Mouse (Mus musculus): ENCODE measurements around the gene 1600015I10Rik. TPM values are rescaled to one million over a fixed set of nuclear protein-coding genes. Genes with fewer than 3 reads are reported as not detected.

Gene 1600015I10Rik
- polyA plus RNA-seq, 1 experiment from 2014 or later = not detected

DNA sequence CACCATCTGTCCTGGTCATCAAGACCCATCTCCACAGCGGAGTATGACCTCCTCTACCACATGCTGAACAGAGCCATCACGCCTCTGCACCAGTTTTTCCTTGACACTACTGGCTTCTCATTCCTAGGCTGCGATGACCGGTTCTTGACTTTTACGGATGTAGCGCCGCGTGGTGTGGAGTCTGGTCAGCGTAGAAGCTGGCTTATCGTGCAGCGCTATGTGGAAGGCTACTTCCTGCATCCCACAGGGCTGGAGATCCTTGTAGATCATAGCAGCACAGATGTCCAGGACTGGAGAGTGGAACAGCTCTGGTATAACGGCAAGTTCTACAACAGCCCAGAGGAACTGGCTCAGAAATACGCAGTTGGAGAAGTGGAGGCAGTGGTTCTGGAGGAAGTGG is 24.1 kb upstream of the 1600015I10Rik start:
- H3K4me1 ChIP-seq (replicated peaks; ENCODE audit: control insufficient read depth, insufficient read depth, low read length) = no peaks in the 10 kb centered on the region
- H3K27ac ChIP-seq (ENCODE audit: low read depth) = no peak overlapping the region
- DNase-seq (ENCODE audit: low spot score) (no peak), ATAC-seq (replicated peaks; ENCODE audit: low FRiP score, low TSS enrichment, low read depth) (no peak)
- no peak overlapping the region for H3K4me3 ChIP-seq (ENCODE audit: low read depth, low read length)
- no peak overlapping the region for H3K9ac ChIP-seq (ENCODE audit: low read length)
- H3K27me3 ChIP-seq (replicated peaks; ENCODE audit: control insufficient read depth, insufficient read depth, low read length) = no peaks in the 10 kb centered on the region
- H3K36me3 ChIP-seq (ENCODE audit: control insufficient read depth, insufficient read depth, low read length) = no peaks in the 10 kb centered on the region
- H3K4me2 ChIP-seq (ENCODE audit: low read length) = no peak overlapping the region
- no peaks in the 10 kb centered on the region for H3K9me3 ChIP-seq (ENCODE audit: control insufficient read depth, low read length)
- WGBS = 85% methylated on average over 13 of the region's 13 CpGs

DNA sequence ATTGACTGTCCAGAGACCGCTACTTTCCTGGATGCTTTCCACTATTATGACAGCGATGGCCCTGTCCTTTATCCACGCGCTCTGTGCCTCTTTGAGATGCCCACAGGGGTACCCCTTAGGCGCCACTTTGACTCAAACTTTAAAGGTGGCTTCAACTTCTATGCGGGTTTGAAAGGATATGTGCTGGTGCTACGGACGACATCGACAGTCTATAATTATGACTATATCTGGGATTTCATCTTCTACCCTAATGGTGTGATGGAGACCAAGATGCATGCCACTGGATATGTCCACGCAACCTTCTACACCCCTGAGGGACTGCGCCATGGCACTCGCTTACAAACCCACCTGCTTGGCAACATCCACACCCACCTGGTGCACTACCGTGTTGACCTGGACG is 23.3 kb upstream of the 1600015I10Rik start:
- H3K4me1 ChIP-seq (replicated peaks; ENCODE audit: control insufficient read depth, insufficient read depth, low read length) = no peaks in the 10 kb centered on the region
- no peaks in the 10 kb centered on the region for H3K9me3 ChIP-seq (ENCODE audit: control insufficient read depth, low read length)
- no peak overlapping the region for H3K4me3 ChIP-seq (ENCODE audit: low read depth, low read length)
- H3K36me3 ChIP-seq (ENCODE audit: control insufficient read depth, insufficient read depth, low read length) = no peaks in the 10 kb centered on the region
- no peaks in the 10 kb centered on the region for H3K27me3 ChIP-seq (replicated peaks; ENCODE audit: control insufficient read depth, insufficient read depth, low read length)
- H3K27ac ChIP-seq (ENCODE audit: low read depth) = no peak overlapping the region
- no peak overlapping the region for H3K9ac ChIP-seq (ENCODE audit: low read length)
- no peak overlapping the region for H3K4me2 ChIP-seq (ENCODE audit: low read length)
- no peak for ATAC-seq (replicated peaks; ENCODE audit: low FRiP score, low TSS enrichment, low read depth)
- WGBS = 94% methylated on average over 14 of the region's 14 CpGs
- DNase-seq (ENCODE audit: low spot score) = no peak

DNA sequence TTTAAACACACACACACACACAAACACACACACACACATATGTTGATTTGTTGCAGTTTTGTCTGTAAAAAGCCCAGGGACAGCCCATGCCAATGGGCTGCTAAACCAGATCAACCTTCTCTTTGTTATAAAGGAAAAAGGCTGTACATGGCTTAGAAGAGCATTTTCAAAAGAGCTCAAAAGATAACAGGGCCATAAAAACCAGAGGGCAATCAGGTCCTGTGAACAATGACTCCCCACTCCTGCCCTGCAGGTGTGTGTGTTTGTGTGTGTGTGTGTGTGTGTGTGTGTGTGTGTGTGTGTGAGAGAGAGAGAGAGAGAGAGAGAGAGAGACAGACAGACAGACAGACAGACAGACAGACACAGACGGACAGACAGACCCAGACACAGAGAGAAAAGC is 20.5 kb upstream of the 1600015I10Rik start:
- 56% methylated on average over 1 of the region's 1 CpGs for WGBS
- H3K27me3 ChIP-seq (replicated peaks; ENCODE audit: control insufficient read depth, insufficient read depth, low read length) = no peaks in the 10 kb centered on the region
- peak overlapping the region; percentile 1; the same call in 1 of the 2 replicates for H3K27ac ChIP-seq (ENCODE audit: low read depth)
- no peak overlapping the region for H3K4me3 ChIP-seq (ENCODE audit: low read depth, low read length)
- H3K4me2 ChIP-seq (ENCODE audit: low read length) = no peak overlapping the region
- ATAC-seq (replicated peaks; ENCODE audit: low FRiP score, low TSS enrichment, low read depth) (peak; percentile 65; the same call in 1 of the 2 replicates), DNase-seq (ENCODE audit: low spot score) (no peak)
- no peaks in the 10 kb centered on the region for H3K4me1 ChIP-seq (replicated peaks; ENCODE audit: control insufficient read depth, insufficient read depth, low read length)
- no peak overlapping the region for H3K9ac ChIP-seq (ENCODE audit: low read length)
- no peaks in the 10 kb centered on the region for H3K36me3 ChIP-seq (ENCODE audit: control insufficient read depth, insufficient read depth, low read length)
- no peaks in the 10 kb centered on the region for H3K9me3 ChIP-seq (ENCODE audit: control insufficient read depth, low read length)

- H3K4me3 ChIP-seq (ENCODE audit: low read depth, low read length) = no peak overlapping the region
- no peaks in the 10 kb centered on the region for H3K9me3 ChIP-seq (ENCODE audit: control insufficient read depth, low read length)
- H3K36me3 ChIP-seq (ENCODE audit: control insufficient read depth, insufficient read depth, low read length) = no peaks in the 10 kb centered on the region
- DNase-seq (ENCODE audit: low spot score) = no peak
- no peak overlapping the region for H3K9ac ChIP-seq (ENCODE audit: low read length)
- 37% methylated on average over 3 of the region's 3 CpGs for WGBS
- no peaks in the 10 kb centered on the region for H3K4me1 ChIP-seq (replicated peaks; ENCODE audit: control insufficient read depth, insufficient read depth, low read length)
- no peak for ATAC-seq (replicated peaks; ENCODE audit: low FRiP score, low TSS enrichment, low read depth)
- no peak overlapping the region for H3K4me2 ChIP-seq (ENCODE audit: low read length)
- no peak overlapping the region for H3K27ac ChIP-seq (ENCODE audit: low read depth)
- H3K27me3 ChIP-seq (replicated peaks; ENCODE audit: control insufficient read depth, insufficient read depth, low read length) = no peaks in the 10 kb centered on the region
Observed at GRCm38 (mm10) chr6:48912033-48912432, 17.7 kb upstream of the 1600015I10Rik start.

GRCm38 (mm10) chr6:48913587-48913986 is 16.1 kb upstream of the 1600015I10Rik start:
- ATAC-seq (replicated peaks; ENCODE audit: low FRiP score, low TSS enrichment, low read depth) (no peak), DNase-seq (ENCODE audit: low spot score) (no peak)
- Histone ChIP-seq H3K9ac (ENCODE audit: low read length) (no peak overlapping the region), H3K9me3 (ENCODE audit: control insufficient read depth, low read length) (no peaks in the 10 kb centered on the region), H3K4me3 (ENCODE audit: low read depth, low read length) (no peak overlapping the region), H3K27me3 (replicated peaks; ENCODE audit: control insufficient read depth, insufficient read depth, low read length) (no peaks in the 10 kb centered on the region), H3K4me2 (ENCODE audit: low read length) (no peak overlapping the region), H3K4me1 (replicated peaks; ENCODE audit: control insufficient read depth, insufficient read depth, low read length) (no peaks in the 10 kb centered on the region), H3K36me3 (ENCODE audit: control insufficient read depth, insufficient read depth, low read length) (no peaks in the 10 kb centered on the region), H3K27ac (ENCODE audit: low read depth) (no peak overlapping the region)
- WGBS = 88% methylated on average over 2 of the region's 2 CpGs

GRCm38 (mm10) chr6:48949596-48949995 is 19.9 kb downstream of the 1600015I10Rik start:
- Histone ChIP-seq H3K9me3 (ENCODE audit: control insufficient read depth, low read length) (no peaks in the 10 kb centered on the region), H3K4me1 (replicated peaks; ENCODE audit: control insufficient read depth, insufficient read depth, low read length) (no peaks in the 10 kb centered on the region), H3K27me3 (replicated peaks; ENCODE audit: control insufficient read depth, insufficient read depth, low read length) (no peaks in the 10 kb centered on the region), H3K27ac (ENCODE audit: low read depth) (no peak overlapping the region), H3K36me3 (ENCODE audit: control insufficient read depth, insufficient read depth, low read length) (no peaks in the 10 kb centered on the region), H3K4me3 (ENCODE audit: low read depth, low read length) (no peak overlapping the region), H3K4me2 (ENCODE audit: low read length) (no peak overlapping the region), H3K9ac (ENCODE audit: low read length) (no peak overlapping the region)
- 63% methylated on average over 2 of the region's 2 CpGs for WGBS
- DNase-seq (ENCODE audit: low spot score) (no peak), ATAC-seq (replicated peaks; ENCODE audit: low FRiP score, low TSS enrichment, low read depth) (no peak)

- ATAC-seq (replicated peaks; ENCODE audit: low FRiP score, low TSS enrichment, low read depth) (no peak), DNase-seq (ENCODE audit: low spot score) (no peak)
- Histone ChIP-seq H3K4me2 (ENCODE audit: low read length) (no peak overlapping the region), H3K4me3 (ENCODE audit: low read depth, low read length) (no peak overlapping the region), H3K27ac (ENCODE audit: low read depth) (no peak overlapping the region), H3K36me3 (ENCODE audit: control insufficient read depth, insufficient read depth, low read length) (no peaks in the 10 kb centered on the region), H3K4me1 (replicated peaks; ENCODE audit: control insufficient read depth, insufficient read depth, low read length) (no peaks in the 10 kb centered on the region), H3K9ac (ENCODE audit: low read length) (no peak overlapping the region), H3K9me3 (ENCODE audit: control insufficient read depth, low read length) (no peaks in the 10 kb centered on the region), H3K27me3 (replicated peaks; ENCODE audit: control insufficient read depth, insufficient read depth, low read length) (no peaks in the 10 kb centered on the region)
- WGBS = 79% methylated on average over 5 of the region's 5 CpGs
Observed at GRCm38 (mm10) chr6:48950676-48951075, 21.0 kb downstream of the 1600015I10Rik start.

DNA sequence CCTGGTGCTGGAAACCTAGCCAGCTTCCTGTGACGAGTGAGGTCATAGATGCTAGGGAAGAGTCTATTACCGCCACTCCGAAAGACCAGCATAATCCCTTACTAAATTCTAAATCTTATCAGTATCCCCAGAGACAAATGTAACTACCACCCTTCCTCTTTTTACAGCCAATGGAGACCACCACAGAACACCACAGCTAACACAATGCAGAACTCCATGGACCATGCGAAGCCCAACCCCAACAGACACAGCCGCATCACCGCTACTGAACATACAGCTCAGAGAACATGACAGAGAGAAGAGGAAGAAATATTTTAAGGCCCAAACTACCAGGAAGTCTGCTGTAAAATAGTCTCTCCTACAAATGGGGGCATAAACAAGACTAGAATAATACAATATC is 21.9 kb downstream of the 1600015I10Rik start:
- no peaks in the 10 kb centered on the region for H3K36me3 ChIP-seq (ENCODE audit: control insufficient read depth, insufficient read depth, low read length)
- H3K4me2 ChIP-seq (ENCODE audit: low read length) = no peak overlapping the region
- no peaks in the 10 kb centered on the region for H3K4me1 ChIP-seq (replicated peaks; ENCODE audit: control insufficient read depth, insufficient read depth, low read length)
- WGBS = 92% methylated on average over 6 of the region's 6 CpGs
- ATAC-seq (replicated peaks; ENCODE audit: low FRiP score, low TSS enrichment, low read depth) (no peak), DNase-seq (ENCODE audit: low spot score) (no peak)
- H3K27me3 ChIP-seq (replicated peaks; ENCODE audit: control insufficient read depth, insufficient read depth, low read length) = no peaks in the 10 kb centered on the region
- no peak overlapping the region for H3K9ac ChIP-seq (ENCODE audit: low read length)
- no peak overlapping the region for H3K4me3 ChIP-seq (ENCODE audit: low read depth, low read length)
- no peaks in the 10 kb centered on the region for H3K9me3 ChIP-seq (ENCODE audit: control insufficient read depth, low read length)
- H3K27ac ChIP-seq (ENCODE audit: low read depth) = no peak overlapping the region

DNA sequence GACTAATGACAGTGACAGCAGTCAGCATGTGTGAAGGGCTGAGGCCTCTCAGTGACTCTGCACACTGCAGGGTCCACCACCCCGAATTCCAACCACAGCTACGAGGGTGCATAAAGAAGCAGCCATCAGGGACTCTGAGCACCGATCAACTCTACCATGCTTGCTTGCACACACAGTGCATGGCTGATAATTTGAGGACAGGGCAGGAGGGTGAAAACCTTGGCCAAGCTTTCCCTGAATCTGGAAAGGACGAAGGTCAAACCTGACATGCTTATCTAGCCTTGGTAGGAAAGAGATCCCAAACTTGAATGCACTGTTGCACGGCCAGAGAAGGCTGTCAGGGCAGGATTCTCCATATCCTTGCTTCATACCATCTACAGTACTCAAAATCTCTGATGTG is 23.5 kb downstream of the 1600015I10Rik start:
- Histone ChIP-seq H3K4me2 (ENCODE audit: low read length) (no peak overlapping the region), H3K4me3 (ENCODE audit: low read depth, low read length) (no peak overlapping the region), H3K36me3 (ENCODE audit: control insufficient read depth, insufficient read depth, low read length) (no peaks in the 10 kb centered on the region), H3K4me1 (replicated peaks; ENCODE audit: control insufficient read depth, insufficient read depth, low read length) (no peaks in the 10 kb centered on the region), H3K27me3 (replicated peaks; ENCODE audit: control insufficient read depth, insufficient read depth, low read length) (no peaks in the 10 kb centered on the region), H3K9ac (ENCODE audit: low read length) (no peak overlapping the region), H3K9me3 (ENCODE audit: control insufficient read depth, low read length) (no peaks in the 10 kb centered on the region), H3K27ac (ENCODE audit: low read depth) (no peak overlapping the region)
- DNase-seq (ENCODE audit: low spot score) (no peak), ATAC-seq (replicated peaks; ENCODE audit: low FRiP score, low TSS enrichment, low read depth) (no peak)
- 85% methylated on average over 5 of the region's 5 CpGs for WGBS
